Mouse (Mus musculus): ENCODE data around the gene Pcna. TPM values are rescaled to one million over a fixed set of nuclear protein-coding genes. Genes with fewer than 3 reads are reported as not detected.
"Not testable (repeated sequence)": the region's sequence is repeated elsewhere in the genome, so short reads cannot be mapped to it uniquely, and the experiment has no call there.

Pcna gene
- polyA plus RNA-seq, 1 experiment from 2014 or later: 113 TPM

- peak overlapping the region; percentile 36 for H3K9ac ChIP-seq
- H3K4me1 ChIP-seq (replicated peaks): peaks cover 23% of the 10 kb centered on the region
- peak overlapping the region; percentile 55 for H3K4me3 ChIP-seq
- ATAC-seq (ENCODE audit: low FRiP score, low read depth): no peak
- no peak overlapping the region for H3K27ac ChIP-seq (replicated peaks)
- H3K36me3 ChIP-seq: peaks cover 10% of the 10 kb centered on the region; the same call in 1 of the 2 replicates
- 13% methylated on average over 8 of the region's 8 CpGs for WGBS
- no peaks in the 10 kb centered on the region for H3K27me3 ChIP-seq
- no peaks in the 10 kb centered on the region for H3K9me3 ChIP-seq
- H3K4me2 ChIP-seq: peak overlapping the region; percentile 83
These were observed 1.2 kb downstream of the Pcna start for GRCm38 (mm10) chr2:132251911-132252310.

GRCm38 (mm10) chr2:132247539-132248313, 5.4 kb downstream of the Pcna start, which contains the start of gene Tmem230:
Gene Tmem230, minus strand, starts transcription at chr2:132247807.
- Histone ChIP-seq H3K27me3 (no peaks in the 10 kb centered on the region), H3K9ac (peak within 1 kb of the TSS; percentile 53), H3K27ac (replicated peaks) (peak within 1 kb of the TSS; percentile 81), H3K4me1 (replicated peaks) (peaks cover 29% of the 10 kb centered on the region), H3K4me2 (peak within 1 kb of the TSS; percentile 95), H3K4me3 (peak within 1 kb of the TSS; percentile 63), H3K36me3 (peaks cover 17% of the 10 kb centered on the region; the same call in 1 of the 2 replicates), H3K9me3 (no peaks in the 10 kb centered on the region)
- WGBS: 6% methylated on average over 50 of the region's 50 CpGs
- peak; percentile 94 for ATAC-seq (ENCODE audit: low FRiP score, low read depth)

GRCm38 (mm10) chr2:132243370-132243769, 9.7 kb downstream of the Pcna start:
- ATAC-seq (ENCODE audit: low FRiP score, low read depth): no peak
- WGBS: 95% methylated on average over 3 of the region's 3 CpGs
- no peak overlapping the region for H3K4me2 ChIP-seq
- no peak overlapping the region for H3K4me3 ChIP-seq
- H3K4me1 ChIP-seq (replicated peaks): peaks cover 16% of the 10 kb centered on the region
- no peak overlapping the region for H3K27ac ChIP-seq (replicated peaks)
- H3K27me3 ChIP-seq: no peaks in the 10 kb centered on the region
- H3K9ac ChIP-seq: no peak overlapping the region
- H3K36me3 ChIP-seq: peaks cover 7% of the 10 kb centered on the region; the same call in 1 of the 2 replicates
- H3K9me3 ChIP-seq: no peaks in the 10 kb centered on the region

- not testable (repeated sequence) for H3K4me3 ChIP-seq; H3K4me1 ChIP-seq (replicated peaks); H3K36me3 ChIP-seq; H3K9me3 ChIP-seq; H3K4me2 ChIP-seq; H3K9ac ChIP-seq; H3K27ac ChIP-seq (replicated peaks); H3K27me3 ChIP-seq
- 0 out of 2 replicates have a peak, but pooled peaks have one; percentile 34 for ATAC-seq (ENCODE audit: low FRiP score, low read depth)
- 20% methylated on average over 10 of the region's 10 CpGs for WGBS
These were observed 12.7 kb downstream of the Pcna start for GRCm38 (mm10) chr2:132240457-132240856.

- 90% methylated on average over 3 of the region's 3 CpGs for WGBS
- not testable (repeated sequence) for H3K9ac ChIP-seq; H3K4me3 ChIP-seq; ATAC-seq (ENCODE audit: low FRiP score, low read depth); H3K36me3 ChIP-seq; H3K27me3 ChIP-seq; H3K9me3 ChIP-seq; H3K4me1 ChIP-seq (replicated peaks); H3K4me2 ChIP-seq; H3K27ac ChIP-seq (replicated peaks)
These were observed 13.7 kb downstream of the Pcna start for GRCm38 (mm10) chr2:132239434-132239833.

- no peaks in the 10 kb centered on the region for H3K9me3 ChIP-seq
- H3K27me3 ChIP-seq: no peaks in the 10 kb centered on the region
- no peak overlapping the region for H3K27ac ChIP-seq (replicated peaks)
- no peak overlapping the region for H3K9ac ChIP-seq
- H3K4me2 ChIP-seq: no peak overlapping the region
- ATAC-seq (ENCODE audit: low FRiP score, low read depth): no peak
- no peaks in the 10 kb centered on the region for H3K36me3 ChIP-seq
- H3K4me1 ChIP-seq (replicated peaks): no peaks in the 10 kb centered on the region
- no peak overlapping the region for H3K4me3 ChIP-seq
- WGBS: 87% methylated on average over 7 of the region's 7 CpGs
These were observed 17.1 kb downstream of the Pcna start for GRCm38 (mm10) chr2:132235975-132236374.

- no peaks in the 10 kb centered on the region for H3K9me3 ChIP-seq
- no peak overlapping the region for H3K4me3 ChIP-seq
- ATAC-seq (ENCODE audit: low FRiP score, low read depth): no peak
- H3K36me3 ChIP-seq: no peaks in the 10 kb centered on the region
- H3K4me2 ChIP-seq: no peak overlapping the region
- 51% methylated on average over 2 of the region's 2 CpGs for WGBS
- no peak overlapping the region for H3K9ac ChIP-seq
- H3K27me3 ChIP-seq: no peaks in the 10 kb centered on the region
- no peaks in the 10 kb centered on the region for H3K4me1 ChIP-seq (replicated peaks)
- no peak overlapping the region for H3K27ac ChIP-seq (replicated peaks)
These were observed 17.8 kb downstream of the Pcna start for GRCm38 (mm10) chr2:132235291-132235690.

GRCm38 (mm10) chr2:132233985-132234765, 18.9 kb downstream of the Pcna start:
- no peaks in the 10 kb centered on the region for H3K9me3 ChIP-seq
- H3K4me3 ChIP-seq: no peak overlapping the region
- H3K27ac ChIP-seq (replicated peaks): no peak overlapping the region
- H3K27me3 ChIP-seq: no peaks in the 10 kb centered on the region
- 74% methylated on average over 16 of the region's 16 CpGs for WGBS
- H3K36me3 ChIP-seq: no peaks in the 10 kb centered on the region
- H3K4me2 ChIP-seq: no peak overlapping the region
- no peak overlapping the region for H3K9ac ChIP-seq
- no peaks in the 10 kb centered on the region for H3K4me1 ChIP-seq (replicated peaks)
- no peak for ATAC-seq (ENCODE audit: low FRiP score, low read depth)

- no peaks in the 10 kb centered on the region for H3K36me3 ChIP-seq
- no peak overlapping the region for H3K4me3 ChIP-seq
- H3K4me2 ChIP-seq: no peak overlapping the region
- no peak overlapping the region for H3K27ac ChIP-seq (replicated peaks)
- H3K27me3 ChIP-seq: no peaks in the 10 kb centered on the region
- 71% methylated on average over 3 of the region's 3 CpGs for WGBS
- ATAC-seq (ENCODE audit: low FRiP score, low read depth): no peak
- H3K9ac ChIP-seq: no peak overlapping the region
- no peaks in the 10 kb centered on the region for H3K9me3 ChIP-seq
- no peaks in the 10 kb centered on the region for H3K4me1 ChIP-seq (replicated peaks)
These were observed 20.6 kb downstream of the Pcna start for GRCm38 (mm10) chr2:132232413-132232945.

GRCm38 (mm10) chr2:132224359-132224758, 28.8 kb downstream of the Pcna start:
- H3K27ac ChIP-seq (replicated peaks): no peak overlapping the region
- H3K36me3 ChIP-seq: no peaks in the 10 kb centered on the region
- H3K4me2 ChIP-seq: no peak overlapping the region
- WGBS: 90% methylated on average over 4 of the region's 4 CpGs
- no peak overlapping the region for H3K4me3 ChIP-seq
- H3K27me3 ChIP-seq: no peaks in the 10 kb centered on the region
- ATAC-seq (ENCODE audit: low FRiP score, low read depth): no peak
- no peaks in the 10 kb centered on the region for H3K4me1 ChIP-seq (replicated peaks)
- no peaks in the 10 kb centered on the region for H3K9me3 ChIP-seq
- no peak overlapping the region for H3K9ac ChIP-seq

- no peak overlapping the region for H3K4me3 ChIP-seq
- H3K36me3 ChIP-seq: no peaks in the 10 kb centered on the region
- H3K4me2 ChIP-seq: no peak overlapping the region
- H3K27ac ChIP-seq (replicated peaks): no peak overlapping the region
- WGBS: 73% methylated on average over 11 of the region's 11 CpGs
- H3K9me3 ChIP-seq: no peaks in the 10 kb centered on the region
- H3K9ac ChIP-seq: no peak overlapping the region
- ATAC-seq (ENCODE audit: low FRiP score, low read depth): no peak
- H3K27me3 ChIP-seq: no peaks in the 10 kb centered on the region
- H3K4me1 ChIP-seq (replicated peaks): no peaks in the 10 kb centered on the region
These were observed 31.5 kb downstream of the Pcna start for GRCm38 (mm10) chr2:132221611-132222073.

All from hindbrain, embryonic 15.5 days (tissue).